In the genomic region with DNA sequence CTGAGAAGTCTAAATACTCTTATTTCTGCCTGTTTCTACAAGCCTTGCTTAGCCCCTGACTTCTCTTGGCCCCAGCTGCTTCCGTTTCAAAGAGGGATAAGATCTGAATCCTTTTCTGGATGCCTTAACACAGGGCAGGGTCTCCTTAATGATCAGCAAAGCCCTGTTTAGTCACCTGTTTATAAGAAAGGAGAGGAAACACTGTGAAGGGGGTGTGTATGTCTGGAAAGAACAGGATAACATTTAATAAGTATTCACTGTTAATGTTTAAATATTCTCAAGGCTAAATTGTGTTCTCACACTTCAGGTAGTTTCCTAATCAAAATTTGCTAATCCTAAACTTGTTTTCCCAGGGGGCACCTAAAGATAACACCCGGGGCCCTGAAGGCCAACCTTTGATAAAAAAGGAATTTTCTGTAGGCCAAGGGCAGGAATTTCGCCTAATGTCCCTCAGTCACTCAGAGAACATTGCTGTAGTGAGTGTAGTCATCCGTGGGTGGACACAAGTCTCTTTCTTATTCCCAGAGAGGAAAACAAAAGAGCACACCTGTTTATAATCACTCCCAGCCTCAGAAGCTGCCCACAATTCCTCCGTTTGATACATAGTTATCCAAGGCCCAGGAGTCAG, we compare ENCODE assay signal across 29 mouse cellular contexts. TPM values are rescaled to one million over a fixed set of nuclear protein-coding genes. Genes with fewer than 3 reads are reported as not detected.
A peak's percentile ranks its signal among the peaks of the same experiment; 100 is the strongest.
DNase-seq lines count a peak whose midpoint lies in the region; ATAC-seq and TF ChIP-seq lines count a peak whose summit lies in the region.
"Had no signal": no experiment of that assay in that cellular context is flagged by ENCODE, and none has a peak within 500 bp of the region (broad histone marks: within the 10 kb centered on the region; RNA-seq: fewer than 3 reads in every experiment).

No protein-coding gene starts in this region.

- H3K27ac ChIP-seq in heart, embryonic 11.5 days (ENCODE audit: low read depth, low read length) = 0 out of 2 replicates have a peak overlapping the region, but pooled peaks have one; percentile 10
- H3K27ac ChIP-seq in intestine, embryonic 15.5 days = no peak overlapping the region
- no peak overlapping the region for H3K27ac ChIP-seq in intestine, postnatal 0 days (ENCODE audit: low read depth, low read length)
- peak overlapping the region; percentile 12; the same call in 1 of the 2 replicates for H3K27ac ChIP-seq in lung, embryonic 14.5 days (ENCODE audit: low read depth)
- H3K27ac ChIP-seq in intestine, embryonic 16.5 days (ENCODE audit: low read length) = no peak overlapping the region
- H3K27ac ChIP-seq: forebrain, embryonic 10.5 days; hindbrain, embryonic 13.5 days; limb, embryonic 10.5 days; liver, embryonic 15.5 days; midbrain, embryonic 12.5 days; neural tube, embryonic 15.5 days had no signal

- no peaks in the 10 kb centered on the region for H3K27me3 ChIP-seq in heart, embryonic 11.5 days (ENCODE audit: control insufficient read depth, insufficient read depth, low read length)
- H3K27me3 ChIP-seq in intestine, embryonic 15.5 days (replicated peaks) = no peaks in the 10 kb centered on the region
- no peaks in the 10 kb centered on the region for H3K27me3 ChIP-seq in intestine, postnatal 0 days (replicated peaks; ENCODE audit: control insufficient read depth, insufficient read depth, low read length)
- no peaks in the 10 kb centered on the region for H3K27me3 ChIP-seq in lung, embryonic 14.5 days (ENCODE audit: insufficient read depth, low read length)
- no peaks in the 10 kb centered on the region for H3K27me3 ChIP-seq in intestine, embryonic 16.5 days (replicated peaks; ENCODE audit: control insufficient read depth, insufficient read depth, low read length)
- H3K27me3 ChIP-seq: hindbrain, embryonic 13.5 days; liver, embryonic 15.5 days; midbrain, embryonic 12.5 days; neural tube, embryonic 15.5 days had no signal

- H3K36me3 ChIP-seq in heart, embryonic 11.5 days (ENCODE audit: control insufficient read depth, insufficient read depth, low read length) = no peaks in the 10 kb centered on the region
- no peaks in the 10 kb centered on the region for H3K36me3 ChIP-seq in intestine, embryonic 15.5 days
- peaks cover 7% of the 10 kb centered on the region for H3K36me3 ChIP-seq in intestine, postnatal 0 days (ENCODE audit: control insufficient read depth, insufficient read depth)
- peaks cover 63% of the 10 kb centered on the region for H3K36me3 ChIP-seq in lung, embryonic 14.5 days (ENCODE audit: insufficient read depth)
- H3K36me3 ChIP-seq in intestine, embryonic 16.5 days (ENCODE audit: control insufficient read depth, insufficient read depth, low read length) = peaks cover 4% of the 10 kb centered on the region; the same call in 1 of the 2 replicates
- H3K36me3 ChIP-seq: hindbrain, embryonic 13.5 days; limb, embryonic 10.5 days; liver, embryonic 15.5 days; midbrain, embryonic 12.5 days; neural tube, embryonic 15.5 days had no signal

- peaks cover 17% of the 10 kb centered on the region for H3K4me1 ChIP-seq in heart, embryonic 11.5 days (ENCODE audit: control insufficient read depth, insufficient read depth, low read length)
- H3K4me1 ChIP-seq in intestine, embryonic 15.5 days (replicated peaks) = no peaks in the 10 kb centered on the region
- no peaks in the 10 kb centered on the region for H3K4me1 ChIP-seq in intestine, postnatal 0 days (replicated peaks; ENCODE audit: control insufficient read depth, insufficient read depth, low read length)
- H3K4me1 ChIP-seq in lung, embryonic 14.5 days (ENCODE audit: insufficient read depth) = no peaks in the 10 kb centered on the region
- H3K4me1 ChIP-seq in lung, adult 2 months (ENCODE audit: control insufficient read depth, insufficient read depth, low read length) = no peaks in the 10 kb centered on the region; the same call in 1 of the 2 replicates
- H3K4me1 ChIP-seq in intestine, embryonic 16.5 days (ENCODE audit: control insufficient read depth, insufficient read depth, low read length) = no peaks in the 10 kb centered on the region
- H3K4me1 ChIP-seq: hindbrain, embryonic 13.5 days; liver, embryonic 15.5 days; midbrain, embryonic 12.5 days; neural tube, embryonic 15.5 days had no signal

- DNase-seq in heart, adult 18-20 months = no peak
- DNase-seq in lung, embryonic 14.5 days = no peak
- no peak for DNase-seq in lung, adult 2 months
- DNase-seq: adrenal gland, postnatal 25 days; cerebellum, adult 11 months; cerebellum, adult 9-11 months; gastrocnemius, postnatal 36 days; heart, postnatal 36 days; liver; lung, postnatal 14 days; right cerebral cortex, adult 18-20 months; right cerebral cortex, postnatal 4 days had no signal

- H3K4me3 ChIP-seq in heart, embryonic 11.5 days (ENCODE audit: low read depth, low read length) = no peak overlapping the region
- H3K4me3 ChIP-seq in intestine, embryonic 15.5 days (replicated peaks) = no peak overlapping the region
- no peak overlapping the region for H3K4me3 ChIP-seq in intestine, postnatal 0 days (ENCODE audit: low read depth, low read length)
- no peak overlapping the region for H3K4me3 ChIP-seq in lung, embryonic 14.5 days (ENCODE audit: low read depth, low read length)
- H3K4me3 ChIP-seq in lung, adult 2 months (replicated peaks; ENCODE audit: extremely low read depth, low read depth, low read length) = no peak overlapping the region
- no peak overlapping the region for H3K4me3 ChIP-seq in intestine, embryonic 16.5 days (ENCODE audit: low read length)
- H3K4me3 ChIP-seq: forebrain, embryonic 10.5 days; hindbrain, embryonic 13.5 days; limb, embryonic 10.5 days; liver, embryonic 15.5 days; midbrain, embryonic 12.5 days; neural tube, embryonic 15.5 days had no signal

- TF ChIP-seq POLR2A in lung, adult 2 months (IDR thresholded peaks at IDR 0.05; ENCODE audit: borderline replicate concordance, extremely low read depth, low read depth, low read length) = no peak

- WGBS in heart, embryonic 11.5 days (ENCODE audit: insufficient replicate concordance) = 30% methylated on average over 5 of the region's 5 CpGs
- 57% methylated on average over 5 of the region's 5 CpGs for WGBS in intestine, embryonic 15.5 days
- WGBS in intestine, postnatal 0 days = 41% methylated on average over 5 of the region's 5 CpGs
- WGBS in lung, embryonic 14.5 days = 53% methylated on average over 5 of the region's 5 CpGs
- WGBS in lung, adult 2 months = 57% methylated on average over 5 of the region's 5 CpGs
- 60% methylated on average over 5 of the region's 5 CpGs for WGBS in intestine, embryonic 16.5 days

- ATAC-seq in heart, embryonic 11.5 days (replicated peaks; ENCODE audit: insufficient number of reproducible peaks, low FRiP score, low TSS enrichment) = no peak
- peak; percentile 69; the same call in 1 of the 2 replicates for ATAC-seq in intestine, embryonic 15.5 days
- no peak for ATAC-seq in intestine, postnatal 0 days
- no peak for ATAC-seq in lung, embryonic 14.5 days (ENCODE audit: insufficient read depth)
- ATAC-seq in intestine, embryonic 16.5 days = peak; percentile 59
- ATAC-seq in cerebellum, adult (ENCODE audit: insufficient number of reproducible peaks, low FRiP score, low TSS enrichment) = no peak
- ATAC-seq: forebrain, embryonic 16.5 days had no signal

- no peak overlapping the region for H3K9ac ChIP-seq in heart, embryonic 11.5 days (ENCODE audit: low read depth, low read length)
- H3K9ac ChIP-seq in intestine, embryonic 15.5 days = no peak overlapping the region
- no peak overlapping the region for H3K9ac ChIP-seq in intestine, postnatal 0 days (ENCODE audit: low read depth, low read length)
- no peak overlapping the region for H3K9ac ChIP-seq in lung, embryonic 14.5 days
- H3K9ac ChIP-seq in intestine, embryonic 16.5 days (ENCODE audit: low read depth, low read length) = no peak overlapping the region
- H3K9ac ChIP-seq: hindbrain, embryonic 13.5 days; liver, embryonic 15.5 days; midbrain, embryonic 12.5 days; neural tube, embryonic 15.5 days had no signal

- no peaks in the 10 kb centered on the region for H3K9me3 ChIP-seq in heart, embryonic 11.5 days (replicated peaks; ENCODE audit: control insufficient read depth, low read length)
- H3K9me3 ChIP-seq in intestine, embryonic 15.5 days = no peaks in the 10 kb centered on the region
- H3K9me3 ChIP-seq in intestine, postnatal 0 days (ENCODE audit: control insufficient read depth) = no peaks in the 10 kb centered on the region
- no peaks in the 10 kb centered on the region for H3K9me3 ChIP-seq in lung, embryonic 14.5 days (ENCODE audit: low read depth, low read length)
- H3K9me3 ChIP-seq in intestine, embryonic 16.5 days (ENCODE audit: control insufficient read depth, low read length) = no peaks in the 10 kb centered on the region
- H3K9me3 ChIP-seq: forebrain, embryonic 10.5 days; hindbrain, embryonic 13.5 days; limb, embryonic 10.5 days; liver, embryonic 15.5 days; midbrain, embryonic 12.5 days; neural tube, embryonic 15.5 days had no signal

- no peak for TF ChIP-seq CTCF in intestine, postnatal 0 days (IDR thresholded peaks at IDR 0.05; ENCODE audit: low read depth)
- no peak for TF ChIP-seq CTCF in lung, embryonic 14.5 days (IDR thresholded peaks at IDR 0.05; ENCODE audit: low read depth)
- TF ChIP-seq CTCF in lung, adult 2 months (IDR thresholded peaks at IDR 0.05; ENCODE audit: insufficient read depth, low read length) = no peak

- no peak overlapping the region for H3K4me2 ChIP-seq in heart, embryonic 11.5 days
- no peak overlapping the region for H3K4me2 ChIP-seq in intestine, embryonic 15.5 days (replicated peaks)
- no peak overlapping the region for H3K4me2 ChIP-seq in intestine, postnatal 0 days (replicated peaks; ENCODE audit: low read depth)
- H3K4me2 ChIP-seq in lung, embryonic 14.5 days = no peak overlapping the region
- H3K4me2 ChIP-seq in intestine, embryonic 16.5 days (ENCODE audit: low read depth, low read length) = no peak overlapping the region
- H3K4me2 ChIP-seq: hindbrain, embryonic 13.5 days; liver, embryonic 15.5 days; midbrain, embryonic 12.5 days; neural tube, embryonic 15.5 days had no signal

RNA-seq across cellular contexts. Expression of a gene that starts 8.8 kb away (rescaled TPM):
- 0.11 and 0.33 TPM in 2 replicates for polyA plus RNA-seq in heart, embryonic 11.5 days (2014; fragmentation: Nextera tagmentation; extraction: Ambion mirVana)
- total RNA-seq in heart, adult 18-20 months (2021) = under 1 TPM; 0.10 to 0.28 TPM
- 0.08 TPM in 2 replicates for polyA plus RNA-seq in intestine, embryonic 15.5 days (2015; fragmentation: Nextera tagmentation; extraction: Ambion mirVana)
- polyA plus RNA-seq in intestine, postnatal 0 days (2015; fragmentation: Nextera tagmentation; extraction: Ambion mirVana) = 0.05 TPM in 1 of 2 replicates, not detected in the other
- polyA plus RNA-seq in lung, embryonic 14.5 days (2014; fragmentation: Nextera tagmentation; extraction: Ambion mirVana) = 0.16 and 0.20 TPM in 2 replicates
- polyA plus RNA-seq in lung, adult 2 months (2012; rRNA removed) = 0.02 TPM in 1 of 2 replicates, not detected in the other
- 0.06 TPM in 1 of 2 replicates, not detected in the other for polyA plus RNA-seq in intestine, embryonic 16.5 days (2015; fragmentation: Nextera tagmentation; extraction: Ambion mirVana)
- total RNA-seq: adrenal gland, postnatal 25 days; common myeloid progenitor, adult 5-6 weeks; layer of hippocampus, postnatal 25 days; megakaryocyte progenitor cell, adult 5-6 weeks had no signal
- polyA plus RNA-seq: brain, embryonic 14.5 days; forebrain, embryonic 16.5 days; hindbrain, embryonic 13.5 days; limb, embryonic 10.5 days; liver, embryonic 15.5 days; midbrain, embryonic 12.5 days; neural tube, embryonic 15.5 days had no signal

RNA-seq across cellular contexts. Expression of a gene that starts 44.1 kb away (rescaled TPM):
- 2.5 and 3.1 TPM in 2 replicates for polyA plus RNA-seq in heart, embryonic 11.5 days (2014; fragmentation: Nextera tagmentation; extraction: Ambion mirVana)
- total RNA-seq in heart, adult 18-20 months (2021) = not detected
- polyA plus RNA-seq in intestine, embryonic 15.5 days (2015; fragmentation: Nextera tagmentation; extraction: Ambion mirVana) = 0.36 and 0.66 TPM in 2 replicates
- 0.46 and 0.55 TPM in 2 replicates for polyA plus RNA-seq in intestine, postnatal 0 days (2015; fragmentation: Nextera tagmentation; extraction: Ambion mirVana)
- polyA plus RNA-seq in lung, embryonic 14.5 days (2014; fragmentation: Nextera tagmentation; extraction: Ambion mirVana) = 0.68 and 1.1 TPM in 2 replicates
- 0.08 and 0.15 TPM in 2 replicates for polyA plus RNA-seq in lung, adult 2 months (2012; rRNA removed)
- polyA plus RNA-seq in intestine, embryonic 16.5 days (2015; fragmentation: Nextera tagmentation; extraction: Ambion mirVana) = 0.27 and 0.38 TPM in 2 replicates
- total RNA-seq: common myeloid progenitor, adult 5-6 weeks; megakaryocyte progenitor cell, adult 5-6 weeks had no signal
- polyA plus RNA-seq: liver, embryonic 15.5 days; urinary bladder, adult 2 months had no signal

Comparison
In these comparisons a context has a peak if more than half of its experiments do, and no peak if none do; other contexts are left out.
1. ATAC-seq: peak in intestine, embryonic 15.5 days (single experiment) and intestine, embryonic 16.5 days (single experiment); none in heart, embryonic 11.5 days (single experiment), intestine, postnatal 0 days (single experiment), lung, embryonic 14.5 days (single experiment) and cerebellum, adult (single experiment).
2. H3K27ac ChIP-seq: peak in heart, embryonic 11.5 days (single experiment) and lung, embryonic 14.5 days (single experiment); none in intestine, embryonic 15.5 days (single experiment), intestine, postnatal 0 days (single experiment) and intestine, embryonic 16.5 days (single experiment).